Mouse (Mus musculus): Measurements from ENCODE around the gene Rho. TPM values are rescaled to one million over a fixed set of nuclear protein-coding genes. Genes with fewer than 3 reads are reported as not detected.
A peak's percentile ranks its signal among the peaks of the same experiment; 100 is the strongest.

Gene Rho
- polyA plus RNA-seq, 1 experiment, result 0.19 TPM

- no peaks in the 10 kb centered on the region for H3K36me3 ChIP-seq (ENCODE audit: control insufficient read depth, insufficient read depth)
Measured at GRCm38 (mm10) chr6:115906455-115906854, 25.1 kb upstream of the Rho start.

GRCm38 (mm10) chr6:115906871-115907270 lies 24.7 kb upstream of the Rho start:
- no peaks in the 10 kb centered on the region for H3K36me3 ChIP-seq (ENCODE audit: control insufficient read depth, insufficient read depth)
- H3ac ChIP-seq (ENCODE audit: control insufficient read depth, insufficient read length), result no peak overlapping the region
- TF ChIP-seq MYOD1 (IDR thresholded peaks at IDR 0.05; ENCODE audit: control insufficient read depth in 1 of 3, insufficient read length in 2 of 3, low read depth in 2 of 3), result no peak
- TF ChIP-seq MAX (IDR thresholded peaks at IDR 0.05; ENCODE audit: low read depth), result no peak
- TF ChIP-seq REST (IDR thresholded peaks at IDR 0.05; ENCODE audit: insufficient read depth, insufficient read length), result no peak
- no peak for TF ChIP-seq SRF (IDR thresholded peaks at IDR 0.05; ENCODE audit: control insufficient read depth, insufficient read length, low read depth)
- TF ChIP-seq POLR2A (IDR thresholded peaks at IDR 0.05; ENCODE audit: insufficient read length, low read depth), result no peak
- TF ChIP-seq CEBPB (IDR thresholded peaks at IDR 0.05; ENCODE audit: insufficient read depth, poor library complexity, severe bottlenecking), result no peak
- TF ChIP-seq MYOG (IDR thresholded peaks at IDR 0.05; ENCODE audit: control insufficient read depth in 1 of 3, insufficient read depth in 1 of 3, insufficient read length in 2 of 3, low read depth in 2 of 3), result no peak
- TF ChIP-seq TCF3 (IDR thresholded peaks at IDR 0.05; ENCODE audit: insufficient read length, low read depth), result no peak
- no peak for TF ChIP-seq TCF12 (IDR thresholded peaks at IDR 0.05; ENCODE audit: insufficient read depth, poor library complexity, severe bottlenecking)
- no peak for TF ChIP-seq POLR2AphosphoS2 (IDR thresholded peaks at IDR 0.05; ENCODE audit: insufficient read length, low read depth)
- TF ChIP-seq USF1 (IDR thresholded peaks at IDR 0.05; ENCODE audit: low read depth), result no peak
- TF ChIP-seq E2F4 (IDR thresholded peaks at IDR 0.05; ENCODE audit: insufficient read depth), result no peak
- no peaks in the 10 kb centered on the region for H3K27me3 ChIP-seq (ENCODE audit: control insufficient read depth, insufficient read depth, insufficient read length)
- H3K79me2 ChIP-seq (ENCODE audit: control insufficient read depth, insufficient read depth), result no peaks in the 10 kb centered on the region
- no peak overlapping the region for H3K4me3 ChIP-seq
- no peak overlapping the region for H3K4me2 ChIP-seq (ENCODE audit: low read depth)

More at GRCm38 (mm10) chr6:115906455-115906854, 25.1 kb upstream of the Rho start:
- Histone ChIP-seq H3K4me3 (no peak overlapping the region), H3K27me3 (ENCODE audit: control insufficient read depth, insufficient read depth, insufficient read length) (no peaks in the 10 kb centered on the region), H3ac (ENCODE audit: control insufficient read depth, insufficient read length) (no peak overlapping the region), H3K4me2 (ENCODE audit: low read depth) (no peak overlapping the region), H3K79me2 (ENCODE audit: control insufficient read depth, insufficient read depth) (no peaks in the 10 kb centered on the region)
- no peak for TF ChIP-seq E2F4 (IDR thresholded peaks at IDR 0.05; ENCODE audit: insufficient read depth)
- no peak for TF ChIP-seq REST (IDR thresholded peaks at IDR 0.05; ENCODE audit: insufficient read depth, insufficient read length)
- peak in 1 of 3 experiments; percentile 37 for TF ChIP-seq MYOD1 (IDR thresholded peaks at IDR 0.05; ENCODE audit: control insufficient read depth in 1 of 3, insufficient read length in 2 of 3, low read depth in 2 of 3)

GRCm38 (mm10) chr6:115908421-115908982 lies 23.0 kb upstream of the Rho start:
- Histone ChIP-seq H3ac (ENCODE audit: control insufficient read depth, insufficient read length) (no peak overlapping the region), H3K4me2 (ENCODE audit: low read depth) (no peak overlapping the region), H3K27me3 (ENCODE audit: control insufficient read depth, insufficient read depth, insufficient read length) (no peaks in the 10 kb centered on the region), H3K4me3 (no peak overlapping the region), H3K79me2 (ENCODE audit: control insufficient read depth, insufficient read depth) (no peaks in the 10 kb centered on the region), H3K36me3 (ENCODE audit: control insufficient read depth, insufficient read depth) (no peaks in the 10 kb centered on the region)
- TF ChIP-seq MYOD1 (IDR thresholded peaks at IDR 0.05; ENCODE audit: control insufficient read depth in 1 of 3, insufficient read length in 2 of 3, low read depth in 2 of 3) (no peak), E2F4 (IDR thresholded peaks at IDR 0.05; ENCODE audit: insufficient read depth) (no peak), SRF (IDR thresholded peaks at IDR 0.05; ENCODE audit: control insufficient read depth, insufficient read length, low read depth) (no peak), REST (IDR thresholded peaks at IDR 0.05; ENCODE audit: insufficient read depth, insufficient read length) (no peak), TCF3 (IDR thresholded peaks at IDR 0.05; ENCODE audit: insufficient read length, low read depth) (no peak), TCF12 (IDR thresholded peaks at IDR 0.05; ENCODE audit: insufficient read depth, poor library complexity, severe bottlenecking) (no peak), MYOG (IDR thresholded peaks at IDR 0.05; ENCODE audit: control insufficient read depth in 1 of 3, insufficient read depth in 1 of 3, insufficient read length in 2 of 3, low read depth in 2 of 3) (no peak), POLR2AphosphoS2 (IDR thresholded peaks at IDR 0.05; ENCODE audit: insufficient read length, low read depth) (no peak), MAX (IDR thresholded peaks at IDR 0.05; ENCODE audit: low read depth) (no peak), POLR2A (IDR thresholded peaks at IDR 0.05; ENCODE audit: insufficient read length, low read depth) (no peak), USF1 (IDR thresholded peaks at IDR 0.05; ENCODE audit: low read depth) (no peak), CEBPB (IDR thresholded peaks at IDR 0.05; ENCODE audit: insufficient read depth, poor library complexity, severe bottlenecking) (no peak)

- no peaks in the 10 kb centered on the region for H3K79me2 ChIP-seq (ENCODE audit: control insufficient read depth, insufficient read depth)
- H3K36me3 ChIP-seq (ENCODE audit: control insufficient read depth, insufficient read depth), result no peaks in the 10 kb centered on the region
- no peak for TF ChIP-seq TCF12 (IDR thresholded peaks at IDR 0.05; ENCODE audit: insufficient read depth, poor library complexity, severe bottlenecking)
- TF ChIP-seq USF1 (IDR thresholded peaks at IDR 0.05; ENCODE audit: low read depth), result no peak
- no peak for TF ChIP-seq CEBPB (IDR thresholded peaks at IDR 0.05; ENCODE audit: insufficient read depth, poor library complexity, severe bottlenecking)
- no peak for TF ChIP-seq REST (IDR thresholded peaks at IDR 0.05; ENCODE audit: insufficient read depth, insufficient read length)
- no peak for TF ChIP-seq POLR2A (IDR thresholded peaks at IDR 0.05; ENCODE audit: insufficient read length, low read depth)
- TF ChIP-seq MYOG (IDR thresholded peaks at IDR 0.05; ENCODE audit: control insufficient read depth in 1 of 3, insufficient read depth in 1 of 3, insufficient read length in 2 of 3, low read depth in 2 of 3), result no peak
- no peak for TF ChIP-seq MAX (IDR thresholded peaks at IDR 0.05; ENCODE audit: low read depth)
- TF ChIP-seq E2F4 (IDR thresholded peaks at IDR 0.05; ENCODE audit: insufficient read depth), result no peak
- TF ChIP-seq MYOD1 (IDR thresholded peaks at IDR 0.05; ENCODE audit: control insufficient read depth in 1 of 3, insufficient read length in 2 of 3, low read depth in 2 of 3), result no peak
- no peak for TF ChIP-seq SRF (IDR thresholded peaks at IDR 0.05; ENCODE audit: control insufficient read depth, insufficient read length, low read depth)
- no peak for TF ChIP-seq POLR2AphosphoS2 (IDR thresholded peaks at IDR 0.05; ENCODE audit: insufficient read length, low read depth)
- H3ac ChIP-seq (ENCODE audit: control insufficient read depth, insufficient read length), result no peak overlapping the region
- H3K27me3 ChIP-seq (ENCODE audit: control insufficient read depth, insufficient read depth, insufficient read length), result no peaks in the 10 kb centered on the region
- no peak overlapping the region for H3K4me2 ChIP-seq (ENCODE audit: low read depth)
- H3K4me3 ChIP-seq, result no peak overlapping the region
Measured at GRCm38 (mm10) chr6:115909052-115909451, 22.5 kb upstream of the Rho start.

- H3ac ChIP-seq (ENCODE audit: control insufficient read depth, insufficient read length), result no peak overlapping the region
- TF ChIP-seq MAX (IDR thresholded peaks at IDR 0.05; ENCODE audit: low read depth) (no peak), MYOD1 (IDR thresholded peaks at IDR 0.05; ENCODE audit: control insufficient read depth in 1 of 3, insufficient read length in 2 of 3, low read depth in 2 of 3) (no peak), TCF3 (IDR thresholded peaks at IDR 0.05; ENCODE audit: insufficient read length, low read depth) (no peak), E2F4 (IDR thresholded peaks at IDR 0.05; ENCODE audit: insufficient read depth) (no peak), REST (IDR thresholded peaks at IDR 0.05; ENCODE audit: insufficient read depth, insufficient read length) (no peak), POLR2AphosphoS2 (IDR thresholded peaks at IDR 0.05; ENCODE audit: insufficient read length, low read depth) (no peak), TCF12 (IDR thresholded peaks at IDR 0.05; ENCODE audit: insufficient read depth, poor library complexity, severe bottlenecking) (no peak), CEBPB (IDR thresholded peaks at IDR 0.05; ENCODE audit: insufficient read depth, poor library complexity, severe bottlenecking) (no peak), USF1 (IDR thresholded peaks at IDR 0.05; ENCODE audit: low read depth) (no peak), MYOG (IDR thresholded peaks at IDR 0.05; ENCODE audit: control insufficient read depth in 1 of 3, insufficient read depth in 1 of 3, insufficient read length in 2 of 3, low read depth in 2 of 3) (no peak)
- H3K4me3 ChIP-seq, result no peak overlapping the region
- no peaks in the 10 kb centered on the region for H3K36me3 ChIP-seq (ENCODE audit: control insufficient read depth, insufficient read depth)
- H3K79me2 ChIP-seq (ENCODE audit: control insufficient read depth, insufficient read depth), result no peaks in the 10 kb centered on the region
- no peak overlapping the region for H3K4me2 ChIP-seq (ENCODE audit: low read depth)
- H3K27me3 ChIP-seq (ENCODE audit: control insufficient read depth, insufficient read depth, insufficient read length), result no peaks in the 10 kb centered on the region
Measured at GRCm38 (mm10) chr6:115909940-115910339, 21.6 kb upstream of the Rho start.
